Comparison of ENCODE assay signal across 8 mouse cellular contexts in genomic region chr5:115186371-115187073, GRCm38 (mm10). TPM values are rescaled to one million over a fixed set of nuclear protein-coding genes. Genes with fewer than 3 reads are reported as not detected.
DNase-seq lines count a peak whose midpoint lies in the region; ATAC-seq lines count a peak whose summit lies in the region.

No protein-coding gene starts in this region.

- H3K9me3 ChIP-seq in forebrain, embryonic 12.5 days, result no peaks in the 10 kb centered on the region
- H3K9me3 ChIP-seq in limb, embryonic 13.5 days, result no peaks in the 10 kb centered on the region

- peaks cover 55% of the 10 kb centered on the region for H3K27me3 ChIP-seq in forebrain, embryonic 12.5 days
- peaks cover 49% of the 10 kb centered on the region for H3K27me3 ChIP-seq in limb, embryonic 13.5 days

- H3K4me1 ChIP-seq in forebrain, embryonic 12.5 days, result peaks cover 33% of the 10 kb centered on the region
- peaks cover 22% of the 10 kb centered on the region for H3K4me1 ChIP-seq in limb, embryonic 13.5 days

- peak; percentile 60; the same call in 1 of the 2 replicates for ATAC-seq in forebrain, embryonic 12.5 days (ENCODE audit: low FRiP score)
- ATAC-seq in limb, embryonic 13.5 days (ENCODE audit: low FRiP score, low read depth), result peak; percentile 49; the same call in 1 of the 2 replicates

- no peak overlapping the region for H3K9ac ChIP-seq in forebrain, embryonic 12.5 days
- no peak overlapping the region; the same call in 1 of the 2 replicates for H3K9ac ChIP-seq in limb, embryonic 13.5 days

- H3K4me2 ChIP-seq in forebrain, embryonic 12.5 days, result peak overlapping the region; percentile 21
- peak overlapping the region; percentile 50 for H3K4me2 ChIP-seq in limb, embryonic 13.5 days (replicated peaks)

- peak overlapping the region; percentile 68 for H3K27ac ChIP-seq in forebrain, embryonic 12.5 days
- no peak overlapping the region for H3K27ac ChIP-seq in limb, embryonic 13.5 days

- DNase-seq in layer of hippocampus, adult 11-12 months (ENCODE audit: low spot score), result peak; percentile 37
- DNase-seq in layer of hippocampus, postnatal 10 days (ENCODE audit: low spot score in 2 of 2), result no peak
- DNase-seq in NIH3T3 (ENCODE audit: low read depth), result peak; percentile 32
- peak; percentile 95 for DNase-seq in retina, postnatal 1 day
- DNase-seq in thymus, postnatal 10 days (ENCODE audit: low spot score in 2 of 2), result no peak
- no peak for DNase-seq in thymus, adult 18-20 months

- 45% methylated on average over 17 of the region's 17 CpGs for WGBS in forebrain, embryonic 12.5 days
- 39% methylated on average over 17 of the region's 17 CpGs for WGBS in limb, embryonic 13.5 days

- H3K4me3 ChIP-seq in forebrain, embryonic 12.5 days (replicated peaks), result no peak overlapping the region
- peak overlapping the region; percentile 2; the same call in 1 of the 2 replicates for H3K4me3 ChIP-seq in limb, embryonic 13.5 days

- H3K36me3 ChIP-seq in forebrain, embryonic 12.5 days (replicated peaks), result no peaks in the 10 kb centered on the region
- H3K36me3 ChIP-seq in limb, embryonic 13.5 days, result no peaks in the 10 kb centered on the region

RNA-seq across cellular contexts. Expression of gene Cabp1, which starts 7.7 kb away (rescaled TPM):
- total RNA-seq in layer of hippocampus, postnatal 10 days (2021), result 10 to 100 TPM; 78.5 to 79.5 TPM
- 6.0 and 6.1 TPM in 2 replicates for polyA plus RNA-seq in forebrain, embryonic 12.5 days (2016; fragmentation: Nextera tagmentation; extraction: Ambion mirVana)
- 0.75 and 0.91 TPM in 2 replicates for polyA plus RNA-seq in limb, embryonic 13.5 days (2015; fragmentation: Nextera tagmentation; extraction: Ambion mirVana)

RNA-seq across cellular contexts. Expression of gene Mlec, which starts 28.5 kb away (rescaled TPM):
- total RNA-seq in layer of hippocampus, postnatal 10 days (2021), result 10 to 100 TPM; 75.1 to 78.2 TPM
- polyA plus RNA-seq in forebrain, embryonic 12.5 days (2016; fragmentation: Nextera tagmentation; extraction: Ambion mirVana), result 50.3 and 50.8 TPM in 2 replicates
- 66.1 and 78.1 TPM in 2 replicates for polyA plus RNA-seq in limb, embryonic 13.5 days (2015; fragmentation: Nextera tagmentation; extraction: Ambion mirVana)

RNA-seq across cellular contexts. Expression of gene Pop5, which starts 49.1 kb away (rescaled TPM):
- 10 to 100 TPM; 51.1 to 61.8 TPM for total RNA-seq in layer of hippocampus, postnatal 10 days (2021)
- 90.5 and 97.1 TPM in 2 replicates for polyA plus RNA-seq in forebrain, embryonic 12.5 days (2016; fragmentation: Nextera tagmentation; extraction: Ambion mirVana)
- polyA plus RNA-seq in limb, embryonic 13.5 days (2015; fragmentation: Nextera tagmentation; extraction: Ambion mirVana), result 83.6 and 93.9 TPM in 2 replicates

RNA-seq across cellular contexts. Expression of gene Unc119b, which starts 51.7 kb away (rescaled TPM):
- total RNA-seq in layer of hippocampus, postnatal 10 days (2021), result 10 to 100 TPM; 26.7 to 29.8 TPM
- 68.6 and 69.8 TPM in 2 replicates for polyA plus RNA-seq in forebrain, embryonic 12.5 days (2016; fragmentation: Nextera tagmentation; extraction: Ambion mirVana)
- 45.5 and 47.1 TPM in 2 replicates for polyA plus RNA-seq in limb, embryonic 13.5 days (2015; fragmentation: Nextera tagmentation; extraction: Ambion mirVana)

Comparison
In these comparisons a context has a peak if more than half of its experiments do, and no peak if none do; other contexts are left out.
1. DNase-seq: peak in layer of hippocampus, adult 11-12 months (single experiment), NIH3T3 (single experiment) and retina, postnatal 1 day (single experiment); none in layer of hippocampus, postnatal 10 days (0 of 2), thymus, postnatal 10 days (0 of 2) and thymus, adult 18-20 months (0 of 2).